Mouse (Mus musculus) spleen, postnatal 14 days (tissue): ENCODE results near the gene Rogdi.
A peak's percentile ranks its signal among the peaks of the same experiment; 100 is the strongest.

Experiments used
- DNase-seq, 2 experiments: peaks; one replicate each; pipeline ENCODE4 v3.0.0; 2021 to 2022; ENCODE audit warnings: low spot score in 2 of 2

Gene Rogdi

GRCm38 (mm10) chr16:4993276-4993675 lies 20.1 kb downstream of the Rogdi start:
- no peak for DNase-seq

DNA sequence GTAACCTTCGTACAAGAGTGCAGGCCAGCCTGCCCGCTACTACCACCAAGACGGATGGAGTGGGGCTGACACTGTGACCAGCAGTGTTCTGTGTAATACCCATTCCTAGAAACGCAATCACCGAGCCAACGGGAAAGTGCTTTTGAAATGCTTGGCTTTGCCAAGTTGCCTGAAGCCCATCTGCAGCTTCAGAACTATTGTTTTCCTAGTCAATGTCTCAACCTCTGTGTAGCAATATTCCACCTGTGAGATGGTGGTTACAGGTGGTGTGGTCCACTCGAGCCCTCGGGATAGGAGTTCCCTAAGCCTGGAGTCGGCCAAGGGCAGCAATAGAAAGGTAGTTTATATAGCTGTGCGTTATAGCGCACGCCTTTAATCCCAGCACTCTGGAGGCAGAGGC lies 28.6 kb downstream of the Rogdi start:
- DNase-seq, result no peak

GRCm38 (mm10) chr16:4979755-4980380 lies 33.5 kb downstream of the Rogdi start:
- no peak for DNase-seq

DNA sequence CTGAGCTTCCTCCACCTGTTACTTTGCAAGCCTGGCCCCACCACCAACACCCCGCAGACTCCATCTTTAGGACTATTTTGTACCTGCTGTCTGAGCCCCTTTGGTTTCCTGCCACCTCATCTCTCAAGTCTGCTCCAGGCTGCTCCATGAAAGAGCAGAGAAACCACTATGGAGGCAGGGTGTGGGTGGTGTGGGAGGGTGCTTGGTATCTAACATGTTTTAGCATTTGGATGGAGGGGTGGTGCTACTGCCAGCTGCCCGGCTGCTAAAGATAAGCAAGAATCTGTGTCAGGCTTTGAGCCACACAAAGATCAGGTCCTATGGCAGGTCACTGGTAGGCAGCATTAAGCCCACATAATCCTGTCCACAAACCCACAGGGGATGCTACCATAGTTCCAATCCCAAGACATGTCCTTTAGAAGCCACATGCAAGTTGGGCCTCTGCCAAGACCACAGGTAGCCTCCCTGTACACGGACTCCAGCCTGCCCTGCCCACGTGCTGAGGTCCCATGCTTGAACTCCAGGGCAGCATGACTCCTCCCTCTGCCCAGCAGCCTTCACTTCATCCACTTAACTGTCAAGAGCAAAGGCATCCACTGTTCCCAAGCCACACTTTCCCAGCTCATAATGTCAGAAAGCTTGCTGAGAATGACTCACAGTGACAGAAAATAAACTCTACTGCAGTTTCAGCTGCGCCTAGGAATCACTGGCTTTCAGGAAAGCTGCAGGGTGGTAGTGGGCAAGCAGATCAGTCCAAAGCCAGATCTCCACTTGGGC lies 34.9 kb downstream of the Rogdi start:
- no peak for DNase-seq

GRCm38 (mm10) chr16:4976180-4976579 lies 37.2 kb downstream of the Rogdi start:
- DNase-seq, result no peak

- no peak for DNase-seq
Measured at GRCm38 (mm10) chr16:4974521-4974920, 38.8 kb downstream of the Rogdi start.

- DNase-seq, result no peak
Measured at GRCm38 (mm10) chr16:4971626-4972025, 41.7 kb downstream of the Rogdi start.

DNA sequence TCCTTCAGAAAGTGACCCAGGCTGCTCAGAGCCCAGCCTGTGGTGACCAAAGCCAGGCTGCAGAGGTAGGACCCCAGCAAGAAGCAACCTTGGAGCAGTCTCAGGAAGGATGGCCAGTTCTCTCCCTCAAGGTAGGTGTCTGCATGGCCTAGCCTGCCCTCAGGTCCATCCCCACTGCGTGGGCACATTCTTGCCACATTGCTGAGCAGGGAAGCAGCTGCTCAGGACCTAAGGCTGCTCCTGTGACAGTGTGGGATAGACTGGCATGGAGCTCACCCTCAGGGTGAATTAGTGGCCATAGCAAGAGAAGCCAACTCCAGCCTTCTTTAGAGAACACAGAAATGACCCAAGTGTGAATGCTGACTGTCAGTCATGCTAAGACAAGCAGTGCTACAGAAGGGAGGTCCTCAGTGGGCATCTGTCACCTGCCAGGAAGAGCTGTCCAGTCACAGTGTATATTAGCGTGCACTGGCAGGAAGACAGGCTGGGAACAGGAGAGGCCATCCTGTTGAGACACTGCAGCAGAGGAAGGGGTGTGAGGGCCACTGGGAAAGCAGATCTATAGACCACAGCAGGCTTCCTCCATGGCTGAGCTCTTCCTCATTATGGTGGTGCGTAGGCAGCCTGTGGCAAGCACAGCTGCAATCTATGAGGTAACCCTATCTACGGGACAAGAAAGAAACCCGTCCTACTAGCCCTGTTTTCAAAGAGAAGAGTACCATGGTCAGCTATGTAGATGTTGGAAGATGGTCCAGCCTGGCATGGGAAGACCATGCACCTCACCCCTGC lies 44.1 kb downstream of the Rogdi start:
- DNase-seq, result no peak

DNA sequence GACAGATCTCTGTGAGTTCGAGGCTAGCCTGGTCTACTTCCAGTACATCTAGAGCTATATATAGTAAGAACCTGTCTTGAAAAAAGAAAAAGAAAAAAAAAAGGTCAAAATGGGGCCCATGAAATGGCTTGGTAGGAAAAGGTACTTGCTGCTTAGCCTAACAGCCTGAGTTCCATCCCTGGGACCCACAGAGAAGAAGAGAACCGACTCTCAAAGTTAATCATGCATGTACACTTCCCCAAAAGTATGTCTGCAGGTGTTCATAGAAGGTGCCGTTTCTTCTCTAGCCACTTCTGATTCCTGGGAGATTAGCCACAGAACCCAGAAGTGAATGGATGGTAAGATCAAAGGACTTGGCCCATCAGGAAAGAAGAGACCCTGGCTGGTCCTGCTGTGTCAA lies 44.9 kb downstream of the Rogdi start:
- DNase-seq, result no peak

GRCm38 (mm10) chr16:4965392-4966129 lies 47.8 kb downstream of the Rogdi start:
- DNase-seq, result no peak

DNA sequence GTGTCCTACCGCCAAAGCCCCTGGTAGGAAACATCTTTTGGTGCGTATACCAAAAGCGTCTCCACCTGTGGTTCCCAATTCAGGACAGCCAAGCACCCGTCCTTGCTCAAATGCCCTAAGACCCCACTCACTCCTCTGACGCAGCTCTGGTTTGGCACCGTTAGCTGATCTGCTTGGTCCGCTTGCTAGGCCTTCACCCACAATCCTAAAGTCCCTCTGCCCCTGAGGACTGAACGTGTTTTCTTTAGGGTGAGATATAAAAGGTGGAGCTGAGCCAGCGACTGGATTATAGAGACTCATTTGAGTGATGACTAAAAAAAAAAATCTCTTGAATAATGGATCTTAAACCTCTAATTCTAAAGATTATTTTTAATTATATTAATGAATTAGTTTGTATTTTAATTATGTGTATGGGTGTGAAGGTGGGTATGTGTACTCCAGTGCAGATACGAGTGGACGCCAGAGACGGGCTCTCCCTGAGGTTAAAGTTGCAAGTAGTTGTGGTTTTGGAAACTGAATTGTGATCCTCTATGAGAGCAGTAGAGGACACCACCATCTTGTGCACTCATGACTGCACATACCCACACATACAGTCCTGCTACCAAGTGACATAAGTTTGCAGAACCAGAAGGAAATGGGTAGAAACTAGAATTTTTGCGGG lies 48.5 kb downstream of the Rogdi start:
- no peak for DNase-seq

- DNase-seq, result peak; percentile 89 to 90
Measured at GRCm38 (mm10) chr16:4963797-4964709, 49.3 kb downstream of the Rogdi start, which contains the start of gene Anks3. Anks3 (minus strand) TSS chr16:4964205.

DNA sequence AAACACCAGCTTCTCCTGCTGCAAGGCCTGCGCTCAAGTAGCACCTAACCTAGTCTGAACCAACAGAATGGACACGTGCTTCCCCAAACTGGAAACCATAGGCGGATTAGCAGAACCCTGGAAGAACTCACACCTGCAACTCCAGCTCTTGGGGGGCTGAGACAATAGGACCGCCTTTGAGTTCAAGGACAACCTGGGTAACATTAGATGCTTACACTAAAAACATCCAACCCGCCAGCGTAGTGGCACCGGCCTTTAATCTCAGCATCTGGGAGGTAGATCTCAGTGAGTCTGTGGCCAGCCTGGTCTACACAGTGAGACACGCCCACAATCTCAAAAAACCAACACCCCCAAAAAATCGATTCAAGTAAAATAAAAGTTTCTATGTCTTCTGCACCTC lies 50.0 kb downstream of the Rogdi start:
- no peak for DNase-seq

- DNase-seq, result no peak
Measured at GRCm38 (mm10) chr16:4960260-4960659, 53.1 kb downstream of the Rogdi start.
